Mouse (Mus musculus) heart, embryonic 12.5 days (tissue): ENCODE results near the gene Grb10. TPM values are rescaled to one million over a fixed set of nuclear protein-coding genes. Genes with fewer than 3 reads are reported as not detected.

Experiments used
- ATAC-seq: fragments of 200-750 bp; cut with Nextera tagmentation; 2 replicates; pipeline ENCODE4 v1.8.0; 2017; ENCODE audit warnings: moderate TSS enrichment, moderate library complexity; ENCODE audit not compliant: insufficient number of reproducible peaks, low FRiP score
- H3K27ac ChIP-seq: fragments of 300-500 bp; sonication (generic); 2 replicates; pipeline ENCODE4 v1.5.1; 2016; ENCODE audit warnings: mild to moderate bottlenecking, moderate library complexity; ENCODE audit not compliant: poor library complexity, severe bottlenecking
- H3K27me3 ChIP-seq: fragments of 300-500 bp; sonication (generic); replicated peaks from 2 replicates; pipeline ENCODE4 v1.6.1; 2016; ENCODE audit warnings: mild to moderate bottlenecking, moderate library complexity
- H3K36me3 ChIP-seq: fragments of 300-500 bp; sonication (generic); 2 replicates; pipeline ENCODE4 v1.6.1; 2016; ENCODE audit warnings: mild to moderate bottlenecking, moderate library complexity
- H3K4me1 ChIP-seq: fragments of 300-500 bp; sonication (generic); replicated peaks from 2 replicates; pipeline ENCODE4 v1.6.1; 2016; ENCODE audit warnings: mild to moderate bottlenecking
- H3K4me2 ChIP-seq: fragments of 300-500 bp; sonication (generic); 2 replicates; pipeline ENCODE4 v1.6.1; 2016; ENCODE audit warnings: mild to moderate bottlenecking, moderate library complexity
- H3K4me3 ChIP-seq: fragments of 300-500 bp; sonication (generic); 2 replicates; pipeline ENCODE4 v1.5.1; 2016; ENCODE audit warnings: mild to moderate bottlenecking
- H3K9ac ChIP-seq: fragments of 300-500 bp; sonication (generic); 2 replicates; pipeline ENCODE4 v1.6.1; 2016; ENCODE audit warnings: mild to moderate bottlenecking, moderate library complexity
- H3K9me3 ChIP-seq: fragments of 300-500 bp; sonication (generic); replicated peaks from 2 replicates; pipeline ENCODE4 v1.6.1; 2016; ENCODE audit warnings: mild to moderate bottlenecking, moderate library complexity
- WGBS: fragments of 180-500 bp; shearing (Covaris S2); methylation state at CpG from one replicate; pipeline ENCODE4 v1.1.7; 2016; 5-methylcytosine and 5-hydroxymethylcytosine counted together
- polyA plus RNA-seq: library from polyadenylated mRNA; unstranded; fragments of >200 nt; fragmentation: Nextera tagmentation; extraction: Ambion mirVana; gene quantifications from 2 replicates; pipeline ENCODE4 v1.2.1, GENCODE M21; 2016

Gene Grb10
- polyA plus RNA-seq, 1 experiment from 2014 or later: 830 TPM

GRCm38 (mm10) chr11:11966220-11966619 is 72.3 kb downstream of the Grb10 start:
- WGBS: 54% methylated on average over 3 of the region's 3 CpGs

DNA sequence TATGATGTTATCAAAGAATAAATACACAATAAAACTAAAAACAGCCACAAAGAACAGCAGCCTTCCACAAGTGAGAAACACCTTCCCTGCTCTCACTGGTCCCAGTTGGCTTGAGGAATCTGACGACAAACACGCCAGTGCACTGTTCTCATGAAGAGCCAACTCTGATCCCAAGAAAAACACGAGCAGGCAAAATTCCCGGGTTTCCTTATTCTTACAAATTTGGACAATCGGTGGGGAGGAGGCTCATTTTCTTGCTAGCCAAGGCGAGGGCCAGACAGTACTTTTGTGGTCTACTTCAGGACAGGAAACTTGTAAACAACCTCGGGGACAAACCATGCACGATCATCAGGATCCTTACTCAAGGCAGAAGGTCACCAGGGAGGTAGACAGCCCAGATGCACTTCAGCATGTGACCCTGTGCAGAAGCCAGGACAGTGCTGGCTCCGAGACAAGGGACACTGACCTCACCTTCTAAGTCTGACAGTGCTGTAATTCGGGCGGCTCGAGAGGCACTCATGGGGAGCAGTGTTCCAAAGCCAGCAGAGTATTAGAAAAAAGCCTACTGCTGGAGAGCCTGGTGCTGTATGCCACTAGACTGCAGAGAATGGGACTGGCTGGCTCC is 72.9 kb downstream of the Grb10 start:
- Histone ChIP-seq H3K36me3 (peaks cover 41% of the 10 kb centered on the region), H3K4me3 (no peak overlapping the region), H3K27me3 (no peaks in the 10 kb centered on the region), H3K4me1 (peaks cover 83% of the 10 kb centered on the region), H3K9me3 (no peaks in the 10 kb centered on the region), H3K9ac (peak overlapping the region; percentile 60), H3K27ac (peak overlapping the region; percentile 90), H3K4me2 (no peak overlapping the region)
- 63% methylated on average over 12 of the region's 12 CpGs for WGBS
- no peak for ATAC-seq

More at GRCm38 (mm10) chr11:11966220-11966619, 72.3 kb downstream of the Grb10 start:
- H3K9ac ChIP-seq: peak overlapping the region; percentile 60
- H3K4me1 ChIP-seq: peaks cover 79% of the 10 kb centered on the region
- H3K4me3 ChIP-seq: no peak overlapping the region
- H3K27me3 ChIP-seq: no peaks in the 10 kb centered on the region
- no peak for ATAC-seq
- H3K27ac ChIP-seq: peak overlapping the region; percentile 90
- peaks cover 46% of the 10 kb centered on the region for H3K36me3 ChIP-seq
- H3K9me3 ChIP-seq: no peaks in the 10 kb centered on the region
- H3K4me2 ChIP-seq: no peak overlapping the region

GRCm38 (mm10) chr11:11964729-11965128 is 73.8 kb downstream of the Grb10 start:
- Histone ChIP-seq H3K4me3 (no peak overlapping the region), H3K9ac (0 out of 2 replicates have a peak overlapping the region, but pooled peaks have one; percentile 14), H3K4me2 (no peak overlapping the region), H3K36me3 (peaks cover 41% of the 10 kb centered on the region), H3K27ac (peak overlapping the region; percentile 90), H3K27me3 (no peaks in the 10 kb centered on the region), H3K9me3 (no peaks in the 10 kb centered on the region), H3K4me1 (peaks cover 86% of the 10 kb centered on the region)
- 71% methylated on average over 2 of the region's 2 CpGs for WGBS
- ATAC-seq: no peak

DNA sequence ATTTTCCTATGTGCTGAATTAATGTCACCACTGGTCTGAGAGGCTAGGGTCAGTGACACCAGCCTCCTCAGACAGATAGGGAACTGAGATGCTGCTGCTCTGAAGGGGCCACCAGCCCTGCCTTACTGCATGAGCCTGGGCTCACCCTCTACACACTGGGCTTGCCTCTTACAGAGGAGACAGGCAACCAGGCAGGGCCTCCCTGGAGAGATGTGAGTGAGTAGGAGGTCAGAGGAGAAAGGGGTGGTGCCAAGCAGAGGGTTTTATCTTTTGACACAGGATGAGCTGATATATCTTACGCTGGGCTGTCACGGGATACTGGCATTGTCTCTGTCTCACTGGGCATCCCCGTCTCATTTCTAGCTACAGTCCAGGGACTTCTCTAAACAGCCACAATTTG is 74.9 kb downstream of the Grb10 start:
- no peaks in the 10 kb centered on the region for H3K27me3 ChIP-seq
- H3K4me1 ChIP-seq: peaks cover 81% of the 10 kb centered on the region
- peak overlapping the region; percentile 23 for H3K9ac ChIP-seq
- peaks cover 33% of the 10 kb centered on the region for H3K36me3 ChIP-seq
- no peak overlapping the region for H3K4me2 ChIP-seq
- peak overlapping the region; percentile 90 for H3K27ac ChIP-seq
- WGBS: 29% methylated on average over 3 of the region's 3 CpGs
- H3K9me3 ChIP-seq: no peaks in the 10 kb centered on the region
- no peak overlapping the region for H3K4me3 ChIP-seq
- peak; percentile 54 for ATAC-seq

GRCm38 (mm10) chr11:11963065-11963464 is 75.4 kb downstream of the Grb10 start:
- Histone ChIP-seq H3K27ac (peak overlapping the region; percentile 90), H3K4me2 (no peak overlapping the region), H3K4me3 (no peak overlapping the region), H3K36me3 (peaks cover 29% of the 10 kb centered on the region), H3K27me3 (no peaks in the 10 kb centered on the region), H3K9me3 (no peaks in the 10 kb centered on the region), H3K9ac (peak overlapping the region; percentile 23), H3K4me1 (peaks cover 76% of the 10 kb centered on the region)
- WGBS: 69% methylated on average over 2 of the region's 2 CpGs
- no peak for ATAC-seq

DNA sequence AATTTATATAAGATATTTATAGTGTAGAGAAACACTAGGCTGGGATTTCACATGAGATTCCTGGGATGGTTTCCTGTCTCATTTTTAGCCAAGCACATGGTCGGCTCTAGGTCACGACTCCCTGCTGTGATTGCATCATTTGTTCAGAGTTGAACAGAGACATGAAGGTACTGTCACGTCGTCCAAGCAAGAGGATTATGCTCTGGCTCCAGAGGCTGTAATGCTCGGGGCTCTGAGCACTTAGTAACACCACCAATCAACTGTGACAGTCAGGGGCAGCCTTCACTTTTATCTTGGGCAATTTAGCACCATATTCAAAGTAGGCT is 75.9 kb downstream of the Grb10 start:
- Histone ChIP-seq H3K27me3 (no peaks in the 10 kb centered on the region), H3K9ac (no peak overlapping the region; the same call in 1 of the 2 replicates), H3K4me3 (no peak overlapping the region), H3K4me1 (peaks cover 76% of the 10 kb centered on the region), H3K36me3 (peaks cover 24% of the 10 kb centered on the region), H3K4me2 (no peak overlapping the region), H3K27ac (peak overlapping the region; percentile 90), H3K9me3 (no peaks in the 10 kb centered on the region)
- ATAC-seq: peak; percentile 22; the same call in 1 of the 2 replicates
- 7% methylated on average over 5 of the region's 5 CpGs for WGBS

DNA sequence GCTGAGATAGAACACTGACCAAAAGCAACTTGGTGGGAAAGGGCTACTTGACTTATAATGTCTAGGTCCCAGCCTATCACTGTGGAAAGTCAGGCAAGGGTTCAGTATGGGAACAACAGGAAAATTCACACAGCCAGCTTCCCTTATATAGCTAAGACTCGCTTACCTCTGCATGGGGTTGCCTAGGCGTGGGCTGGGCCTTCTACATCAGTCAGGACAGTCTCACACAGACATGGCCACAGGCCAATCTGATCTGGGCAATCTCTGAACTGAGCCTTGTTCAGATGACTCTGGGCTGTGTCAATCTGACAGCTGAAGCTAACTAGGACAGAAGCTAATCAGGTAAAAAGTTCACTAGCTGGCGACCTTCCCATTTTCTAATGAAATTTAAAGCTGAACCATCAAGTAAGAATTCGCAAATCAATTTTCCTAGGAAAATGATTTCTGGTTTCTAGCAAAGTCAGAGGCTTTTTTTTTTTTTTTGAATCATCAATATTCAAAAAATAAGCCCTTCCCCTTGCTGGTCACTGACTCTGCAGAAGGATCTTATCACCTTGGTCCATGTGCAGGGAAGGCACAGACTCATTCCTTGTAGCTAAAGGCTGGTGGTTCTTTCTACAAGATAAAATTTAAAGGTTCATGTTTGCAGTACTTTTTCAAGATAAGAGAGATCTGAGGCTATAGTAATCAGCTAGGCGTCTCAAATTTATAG is 76.4 kb downstream of the Grb10 start:
- ATAC-seq: peak; percentile 74
- Histone ChIP-seq H3K4me3 (no peak overlapping the region), H3K27me3 (no peaks in the 10 kb centered on the region), H3K27ac (peak overlapping the region; percentile 90), H3K9ac (no peak overlapping the region), H3K4me1 (peaks cover 78% of the 10 kb centered on the region), H3K9me3 (no peaks in the 10 kb centered on the region), H3K4me2 (no peak overlapping the region), H3K36me3 (peaks cover 21% of the 10 kb centered on the region)
- WGBS: 15% methylated on average over 5 of the region's 5 CpGs

DNA sequence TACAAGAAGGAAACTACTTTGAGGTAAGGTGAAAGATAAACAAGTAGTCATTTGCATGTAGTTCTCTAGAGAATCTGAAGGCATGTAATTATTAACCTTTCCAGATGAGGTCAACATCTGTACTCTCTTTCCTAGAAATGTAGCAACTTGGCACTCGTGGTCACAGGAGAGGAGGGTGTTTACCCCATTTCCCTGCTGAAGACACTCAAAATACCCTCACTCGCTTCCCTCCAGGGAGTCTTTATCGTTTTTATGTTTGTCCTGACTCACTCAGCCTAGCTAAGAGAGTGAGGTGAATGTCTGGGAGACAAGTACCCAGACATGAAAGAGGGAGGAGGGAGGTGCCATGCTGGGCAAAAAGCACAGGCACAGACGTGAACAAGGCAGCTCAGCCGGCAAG is 77.6 kb downstream of the Grb10 start:
- no peak for ATAC-seq
- Histone ChIP-seq H3K9ac (peak overlapping the region; percentile 56; the same call in 1 of the 2 replicates), H3K36me3 (peaks cover 13% of the 10 kb centered on the region), H3K9me3 (no peaks in the 10 kb centered on the region), H3K4me1 (peaks cover 75% of the 10 kb centered on the region), H3K27me3 (no peaks in the 10 kb centered on the region), H3K4me2 (no peak overlapping the region), H3K27ac (peak overlapping the region; percentile 90), H3K4me3 (no peak overlapping the region)
- 26% methylated on average over 5 of the region's 5 CpGs for WGBS

DNA sequence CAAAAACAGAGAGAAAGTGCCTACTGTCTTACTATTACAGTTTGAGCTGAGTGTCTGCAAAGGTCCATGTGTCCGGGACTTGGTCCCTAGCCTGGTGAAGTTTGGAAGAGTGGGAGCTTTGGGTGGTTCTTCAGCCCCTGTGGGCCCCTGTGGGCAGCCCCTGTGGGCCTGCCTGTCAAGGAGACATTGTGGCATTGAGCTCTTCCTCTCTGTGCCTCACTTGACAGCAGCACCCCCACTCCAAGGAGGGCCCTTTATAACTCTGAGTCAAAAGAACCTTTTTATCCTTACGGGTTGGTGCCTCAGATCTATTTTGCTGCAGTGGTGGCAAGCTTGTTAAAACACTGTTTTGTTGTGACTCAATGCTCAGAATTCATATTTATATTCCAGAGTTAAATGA is 78.3 kb downstream of the Grb10 start:
- peaks cover 77% of the 10 kb centered on the region for H3K4me1 ChIP-seq
- ATAC-seq: no peak
- 0 out of 2 replicates have a peak overlapping the region, but pooled peaks have one; percentile 46 for H3K9ac ChIP-seq
- 84% methylated on average over 2 of the region's 2 CpGs for WGBS
- H3K4me3 ChIP-seq: no peak overlapping the region
- H3K27me3 ChIP-seq: no peaks in the 10 kb centered on the region
- H3K36me3 ChIP-seq: peaks cover 10% of the 10 kb centered on the region
- H3K27ac ChIP-seq: peak overlapping the region; percentile 90
- no peak overlapping the region for H3K4me2 ChIP-seq
- no peaks in the 10 kb centered on the region for H3K9me3 ChIP-seq

GRCm38 (mm10) chr11:11958479-11958878 is 80.0 kb downstream of the Grb10 start:
- Histone ChIP-seq H3K4me2 (no peak overlapping the region), H3K4me3 (no peak overlapping the region), H3K9me3 (no peaks in the 10 kb centered on the region), H3K9ac (no peak overlapping the region), H3K36me3 (peaks cover 24% of the 10 kb centered on the region), H3K4me1 (peaks cover 76% of the 10 kb centered on the region), H3K27me3 (no peaks in the 10 kb centered on the region), H3K27ac (peak overlapping the region; percentile 60)
- peak; percentile 47 for ATAC-seq
- 25% methylated on average over 2 of the region's 2 CpGs for WGBS

DNA sequence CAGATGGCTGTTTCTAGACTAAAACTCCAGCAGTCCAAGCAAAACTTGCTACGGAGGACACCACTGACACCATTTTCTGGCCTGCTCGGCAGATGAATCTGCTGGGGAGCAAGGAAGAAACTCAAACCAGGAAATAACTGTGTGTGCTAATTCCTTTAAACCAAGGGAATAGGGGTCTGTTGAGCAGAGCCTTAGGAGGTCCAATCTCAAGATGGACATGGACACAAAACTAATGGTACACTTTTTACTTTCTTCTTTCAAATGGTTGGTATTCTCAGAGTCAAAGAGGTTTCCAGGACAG is 80.5 kb downstream of the Grb10 start:
- Histone ChIP-seq H3K27me3 (no peaks in the 10 kb centered on the region), H3K9ac (no peak overlapping the region)
- no peak for ATAC-seq

More for the DNA sequence above, 80.5 kb downstream of the Grb10 start:
- no peaks in the 10 kb centered on the region for H3K9me3 ChIP-seq
- H3K4me2 ChIP-seq: no peak overlapping the region
- H3K4me1 ChIP-seq: peaks cover 76% of the 10 kb centered on the region
- 70% methylated on average over 2 of the region's 2 CpGs for WGBS
- H3K36me3 ChIP-seq: peaks cover 26% of the 10 kb centered on the region
- H3K27ac ChIP-seq: peak overlapping the region; percentile 94
- H3K4me3 ChIP-seq: no peak overlapping the region
